Mouse (Mus musculus): ENCODE measurements at regions not wholly inside any gene's neighbourhood (a gene's known extent, or its start where the extent isn't known, plus 50 kb on each side); places are given as distances from the start of the nearest gene placed in this dataset.

GRCm38 (mm10) chr10:91714648-91715047, 533.5 kb upstream of the Tmpo start:
- TF ChIP-seq CTCF (IDR thresholded peaks at IDR 0.05; ENCODE audit: low read depth, low read length): no peak
- TF ChIP-seq EP300 (IDR thresholded peaks at IDR 0.05; ENCODE audit: insufficient read depth, low read depth, low read length): no peak

All from ES-Bruce4 (cell line).